Mouse (Mus musculus) gastrocnemius, adult 2 months (tissue): Measurements from ENCODE around the gene Rnf144b. TPM values are rescaled to one million over a fixed set of nuclear protein-coding genes. Genes with fewer than 3 reads are reported as not detected.

Experiments
- DNase-seq: peaks from one replicate; pipeline ENCODE4 v3.0.0; 2022
- H3K27ac ChIP-seq: fragments of 200-600 bp; 2 replicates; pipeline ENCODE4 v1.8.1; 2022; ENCODE audit warnings: mild to moderate bottlenecking
- H3K4me3 ChIP-seq: fragments of 200-600 bp; 2 replicates; pipeline ENCODE4 v1.8.1; 2022; ENCODE audit warnings: mild to moderate bottlenecking, moderate library complexity
- CTCF ChIP-seq: fragments of 200-600 bp; IDR thresholded peaks from 2 replicates; pipeline ENCODE4 v1.8.1; 2022; ENCODE audit warnings: antibody characterized with exemption, mild to moderate bottlenecking, moderate library complexity
- intact Hi-C: fragments of 180-260 bp; cut with DNase I; formaldehyde crosslinking; loops from one replicate; pipeline ENCODE4 v1.15.1; 2025
- total RNA-seq, 2 experiments: library from RNA; stranded (reverse); gene quantifications; 2 replicates each; pipeline ENCODE4 v1.2.3; 2021

Rnf144b gene
- total RNA-seq, 2 experiments from 2014 or later = 24.0 to 25.9 TPM

DNA sequence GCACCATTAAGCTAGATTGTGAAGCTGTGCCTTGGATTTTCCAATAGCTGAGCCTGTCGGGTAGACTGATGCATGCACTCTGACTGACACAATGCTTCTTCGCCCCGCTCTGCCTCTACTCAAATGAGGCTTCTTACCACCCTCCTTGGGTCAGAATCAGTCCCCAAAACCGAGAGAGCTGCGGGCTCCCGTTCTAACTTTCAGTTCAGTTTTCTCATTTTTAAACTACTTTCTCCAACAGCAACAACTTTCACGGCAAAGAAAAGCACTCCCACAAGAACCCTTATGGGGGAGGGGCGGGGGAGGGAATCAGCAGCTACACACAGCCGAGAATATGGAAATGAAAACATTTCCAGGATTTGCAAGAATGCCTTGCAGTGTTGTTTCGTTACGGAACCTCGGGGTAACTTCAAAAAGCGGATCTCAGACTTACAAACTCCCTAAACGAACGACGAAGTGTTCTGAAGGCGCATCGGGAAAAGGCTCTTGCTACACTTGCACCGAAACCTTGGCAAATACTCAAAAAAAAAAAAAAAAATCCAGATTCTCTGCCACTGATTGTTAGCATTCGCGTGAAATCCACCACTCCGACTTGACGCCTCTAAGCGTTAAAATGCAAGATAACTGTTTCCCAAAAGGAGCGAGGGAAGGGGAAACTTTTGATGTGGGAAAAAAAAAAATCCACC lies 17.5 kb upstream of the Rnf144b start:
- TF ChIP-seq CTCF = no peak
- DNase-seq = no peak
- H3K27ac ChIP-seq = peak overlapping the region; percentile 98
- H3K4me3 ChIP-seq = peak overlapping the region; percentile 97
- intact Hi-C loops = no loop called here

DNA sequence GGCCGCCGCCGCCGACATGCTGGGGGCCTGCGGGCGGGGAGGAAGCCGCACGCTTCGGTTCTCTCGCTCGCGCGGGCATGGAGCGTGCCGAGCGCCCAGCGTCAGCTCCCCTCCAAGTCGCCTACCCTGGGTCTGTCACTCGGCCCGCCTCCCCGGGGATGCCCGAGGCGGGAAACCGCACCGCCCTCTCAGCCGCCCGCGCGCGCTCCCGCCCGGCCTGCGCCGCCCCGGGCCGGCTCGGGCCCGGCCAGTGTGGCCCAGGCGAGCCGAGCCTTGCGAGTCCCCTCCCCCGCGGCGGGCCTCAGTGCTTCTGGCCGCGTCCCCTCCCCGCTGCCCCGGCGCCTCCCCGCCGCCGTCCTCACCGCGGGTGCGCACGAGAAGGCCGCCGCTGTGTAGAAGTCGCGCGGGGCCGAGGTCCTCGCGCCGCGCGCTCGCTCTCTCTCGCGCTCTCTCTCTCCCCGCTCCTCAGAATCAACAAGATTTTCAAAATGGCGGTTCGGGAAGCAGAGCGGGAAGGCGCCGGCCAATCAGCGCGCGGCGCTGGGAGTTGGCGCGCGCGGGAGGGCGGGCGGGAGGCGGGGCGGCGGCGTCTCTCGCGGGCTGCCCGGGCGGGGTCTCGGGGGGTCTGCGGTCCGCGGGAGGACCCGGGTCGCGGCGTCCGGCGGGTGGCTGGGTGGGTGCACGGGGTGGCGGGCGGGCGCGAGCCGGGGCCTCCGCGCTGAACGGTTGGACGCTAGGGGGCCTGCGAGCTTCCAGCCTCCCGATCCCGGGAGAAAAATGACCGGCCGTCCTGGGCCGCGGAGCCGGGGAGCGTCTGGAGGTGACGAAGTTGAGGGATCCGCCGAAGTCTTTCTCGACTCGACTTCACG lies 16.5 kb upstream of the Rnf144b start, which contains the start of gene Dek:
Gene Dek (minus strand): TSS at position 491 of the 869 bp plus-strand sequence.
- DNase-seq = peak; percentile 88
- peak within 1 kb of the TSS; percentile 97 for H3K4me3 ChIP-seq
- TF ChIP-seq CTCF = peak; percentile 73
- intact Hi-C loops = no loop called here
- H3K27ac ChIP-seq = peak within 1 kb of the TSS; percentile 98

DNA sequence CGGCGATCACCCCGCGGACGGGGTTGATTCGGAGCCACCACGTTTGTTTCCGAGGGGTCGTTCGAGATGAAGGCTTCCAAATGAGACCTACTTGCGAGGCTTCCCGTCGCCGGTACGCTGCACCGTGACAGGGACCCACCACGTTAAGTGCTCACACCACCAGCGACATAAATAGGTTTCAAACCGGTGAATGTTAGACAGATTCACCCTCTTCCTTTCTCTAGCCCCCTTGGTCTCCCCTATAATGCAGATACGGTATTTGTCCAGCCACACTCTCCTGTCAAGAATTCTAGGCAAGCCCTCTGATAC lies 15.9 kb upstream of the Rnf144b start:
- Histone ChIP-seq H3K4me3 (peak overlapping the region; percentile 97), H3K27ac (peak overlapping the region; percentile 98)
- no peak for TF ChIP-seq CTCF
- DNase-seq = no peak
- intact Hi-C loops = no loop called here

DNA sequence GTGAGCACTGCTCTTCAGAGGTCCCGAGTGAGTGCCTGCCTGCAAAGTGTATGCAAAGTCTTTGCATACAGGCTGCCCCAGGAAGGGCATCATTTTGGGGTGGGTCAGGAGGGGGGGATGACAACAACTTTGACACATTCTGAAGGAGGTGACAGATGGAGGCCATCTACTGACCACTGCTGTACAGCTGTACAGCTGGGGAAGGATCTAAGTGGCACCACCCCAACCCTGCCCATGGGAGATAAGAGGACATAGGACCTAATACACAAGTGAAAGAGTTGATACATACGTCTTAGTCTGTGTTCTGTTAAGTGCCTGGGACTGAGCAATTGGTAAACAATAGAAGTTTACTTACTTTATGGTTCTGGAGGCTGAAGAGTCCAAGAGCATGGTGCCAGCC lies 13.2 kb upstream of the Rnf144b start:
- Histone ChIP-seq H3K4me3 (no peak overlapping the region), H3K27ac (no peak overlapping the region)
- no peak for DNase-seq
- intact Hi-C loops = no loop called here
- TF ChIP-seq CTCF = no peak

DNA sequence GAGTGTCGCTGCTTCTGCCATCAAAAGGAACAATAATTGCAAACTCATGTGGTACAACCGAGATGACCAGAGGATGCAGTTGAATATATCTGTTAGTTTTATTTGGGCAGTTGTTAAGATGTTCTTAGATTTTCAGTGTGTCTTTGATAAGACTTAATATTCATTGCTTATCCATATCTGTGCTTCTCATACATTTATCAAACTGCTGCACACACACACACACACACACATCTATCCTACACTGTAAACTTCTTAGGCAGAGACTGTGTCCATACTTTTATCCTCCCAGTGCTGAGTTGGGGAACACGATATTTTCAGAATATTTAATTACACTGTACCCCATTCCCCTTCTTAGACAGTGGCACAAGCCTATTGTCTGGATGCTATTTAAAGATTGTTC lies 11.3 kb upstream of the Rnf144b start:
- H3K4me3 ChIP-seq = no peak overlapping the region
- no peak overlapping the region for H3K27ac ChIP-seq
- TF ChIP-seq CTCF = no peak
- intact Hi-C loops = no loop called here
- DNase-seq = no peak

DNA sequence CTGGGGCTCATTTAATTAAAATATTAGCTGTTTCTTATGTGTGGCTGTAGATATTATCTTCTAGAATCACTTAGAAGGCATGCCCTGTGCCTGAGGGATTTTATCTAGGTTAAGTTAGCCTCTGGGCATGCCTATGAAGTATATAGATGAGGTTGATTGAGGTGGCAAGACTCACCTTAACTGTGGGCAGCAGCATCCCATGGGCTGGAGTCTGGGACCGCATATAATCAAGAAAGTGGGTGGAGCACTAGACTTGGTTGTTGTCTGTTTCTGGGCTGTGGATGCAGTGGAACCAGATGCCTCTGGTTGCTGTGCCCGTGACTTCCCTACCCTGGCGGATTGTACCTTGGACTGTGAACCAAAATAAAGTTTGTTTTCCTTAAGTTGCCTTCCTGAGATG lies 10.4 kb upstream of the Rnf144b start:
- no peak overlapping the region for H3K27ac ChIP-seq

DNA sequence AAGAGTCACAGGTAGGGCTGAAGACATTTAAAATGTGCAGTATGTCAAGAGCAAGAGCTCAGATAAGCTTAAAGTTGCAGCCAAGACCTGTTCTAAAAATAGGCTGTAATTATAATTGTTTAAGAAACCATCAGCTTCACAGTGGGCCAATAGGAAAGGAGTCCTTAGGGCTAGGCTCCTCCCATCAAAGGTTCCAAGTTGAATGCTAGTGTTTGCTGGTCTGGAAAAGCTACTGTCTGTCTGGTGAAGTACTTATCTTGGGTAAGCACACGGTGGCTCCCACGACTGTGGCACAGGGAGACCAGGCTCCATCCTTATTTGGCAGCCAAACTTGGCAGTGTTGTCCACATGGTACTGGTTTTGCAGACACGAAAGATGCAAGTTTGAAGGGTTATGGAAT lies 9.5 kb upstream of the Rnf144b start:
- Histone ChIP-seq H3K4me3 (no peak overlapping the region), H3K27ac (no peak overlapping the region)
- TF ChIP-seq CTCF = no peak
- no peak for DNase-seq
- intact Hi-C loops = no loop called here

More for the DNA sequence above, 10.4 kb upstream of the Rnf144b start:
- no peak for DNase-seq
- intact Hi-C loops = no loop called here
- no peak overlapping the region for H3K4me3 ChIP-seq
- TF ChIP-seq CTCF = no peak

DNA sequence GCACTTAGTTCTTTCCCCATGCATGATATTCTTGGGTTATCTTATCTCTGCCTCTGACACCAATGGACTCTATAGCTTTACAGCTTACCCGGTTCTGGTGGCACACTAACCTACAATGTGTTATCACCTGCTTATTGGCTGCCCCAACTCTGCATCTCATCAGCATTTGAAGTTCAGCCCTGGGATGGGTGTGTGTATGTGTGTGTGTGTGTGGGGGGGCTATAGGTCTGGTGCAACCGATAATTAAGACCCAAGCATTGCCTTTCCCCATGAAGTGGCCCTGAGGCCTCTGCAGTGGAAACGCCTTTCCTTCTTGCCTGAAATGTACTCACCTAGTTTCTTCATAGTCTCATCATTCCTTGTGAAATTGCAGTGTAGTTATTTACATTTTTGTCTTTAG lies 6.5 kb upstream of the Rnf144b start:
- TF ChIP-seq CTCF = no peak
- Histone ChIP-seq H3K27ac (no peak overlapping the region), H3K4me3 (no peak overlapping the region)
- DNase-seq = no peak
- intact Hi-C loops = no loop called here

DNA sequence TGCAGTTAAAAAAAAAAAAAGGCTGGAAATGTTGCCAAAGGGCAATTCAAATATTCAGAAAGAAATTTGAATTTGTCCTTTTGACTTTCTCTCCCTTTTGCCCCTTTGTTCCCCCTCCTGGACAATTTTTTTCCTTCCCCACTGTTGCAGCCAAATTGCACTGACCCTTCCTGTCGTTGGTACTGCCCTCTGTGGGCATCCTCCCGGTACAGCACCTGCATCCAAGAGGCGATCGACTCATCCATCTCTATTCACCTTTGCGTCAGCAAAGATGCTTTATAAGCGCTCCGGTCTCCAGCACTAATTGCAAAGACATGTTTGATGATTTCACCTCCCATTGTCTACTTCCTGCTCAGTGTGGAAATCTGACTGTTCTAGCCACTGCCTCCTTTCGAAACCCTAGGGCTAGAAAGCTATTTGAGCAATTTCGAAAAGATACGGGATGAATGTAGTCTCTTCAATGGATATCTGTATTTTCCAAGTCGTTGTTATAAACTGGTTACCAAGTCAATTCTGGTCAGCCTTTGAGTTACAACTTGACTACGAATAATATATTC lies 1.0 kb upstream of the Rnf144b start:
- Histone ChIP-seq H3K27ac (no peak overlapping the region), H3K4me3 (no peak overlapping the region)
- peak; percentile 49 for TF ChIP-seq CTCF
- no peak for DNase-seq
- intact Hi-C loops = no loop called here

DNA sequence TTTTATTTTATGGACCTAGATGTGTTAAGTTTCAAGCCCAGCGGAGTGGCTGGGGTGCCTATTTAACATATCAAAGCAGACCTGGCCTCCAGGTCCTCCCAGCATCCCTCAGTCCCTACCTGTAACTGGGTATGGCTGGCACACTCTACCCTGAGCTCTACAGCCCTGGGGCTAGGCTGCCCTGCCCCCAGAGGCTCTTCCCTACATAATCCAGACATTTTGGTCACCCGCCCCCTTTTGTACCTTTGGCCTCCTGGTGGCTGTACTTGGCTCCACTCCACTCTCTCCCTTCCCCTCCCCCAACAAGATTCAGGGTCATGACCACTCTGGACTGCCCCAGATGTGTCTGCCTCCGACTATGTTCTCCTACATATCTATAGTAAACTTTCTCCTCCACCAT lies 2.0 kb downstream of the Rnf144b start:
- no peak overlapping the region for H3K4me3 ChIP-seq
- H3K27ac ChIP-seq = no peak overlapping the region
- TF ChIP-seq CTCF = no peak
- DNase-seq = no peak
- intact Hi-C loops = no loop called here

DNA sequence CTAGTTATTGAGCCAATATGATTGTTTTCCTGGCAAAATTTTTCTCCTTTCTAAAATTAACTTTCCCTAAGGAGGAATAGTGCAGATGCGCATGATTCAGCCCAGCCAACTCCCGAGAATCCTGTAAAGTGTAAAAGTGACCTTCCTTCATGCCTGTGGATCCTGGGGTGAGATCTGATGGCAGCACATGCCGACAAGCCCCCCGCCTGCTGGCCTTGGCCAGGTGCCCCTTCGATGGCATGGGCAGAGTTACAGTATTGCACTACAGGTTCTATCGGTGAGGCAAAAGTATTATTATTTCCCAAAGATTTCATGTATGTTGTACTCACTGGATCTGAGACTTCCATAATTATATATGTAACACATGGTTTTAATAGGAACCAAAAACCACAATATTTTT lies 2.5 kb downstream of the Rnf144b start:
- Histone ChIP-seq H3K27ac (no peak overlapping the region), H3K4me3 (no peak overlapping the region)
- TF ChIP-seq CTCF = no peak
- no peak for DNase-seq
- intact Hi-C loops = no loop called here

DNA sequence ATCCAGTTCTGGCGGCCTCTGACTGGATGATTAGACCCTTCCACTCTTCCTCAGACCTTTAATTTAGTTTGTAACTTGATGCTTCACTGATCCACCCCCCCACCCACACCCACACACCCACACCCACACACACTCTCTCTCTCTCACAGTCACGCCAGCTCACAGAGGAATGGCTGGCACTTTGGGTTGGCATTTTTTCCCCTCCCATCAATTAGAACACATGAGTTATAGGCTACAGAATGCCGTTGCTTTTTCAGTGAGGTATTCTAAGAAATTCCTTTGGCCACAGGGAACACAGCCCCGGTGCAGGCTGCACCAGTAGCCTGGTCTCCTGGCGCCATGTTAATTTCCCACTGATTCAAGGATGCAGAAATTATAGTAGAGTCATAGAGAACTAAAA lies 3.1 kb downstream of the Rnf144b start:
- intact Hi-C loops = no loop called here
- no peak for DNase-seq
- no peak overlapping the region for H3K4me3 ChIP-seq
- no peak for TF ChIP-seq CTCF
- H3K27ac ChIP-seq = no peak overlapping the region

DNA sequence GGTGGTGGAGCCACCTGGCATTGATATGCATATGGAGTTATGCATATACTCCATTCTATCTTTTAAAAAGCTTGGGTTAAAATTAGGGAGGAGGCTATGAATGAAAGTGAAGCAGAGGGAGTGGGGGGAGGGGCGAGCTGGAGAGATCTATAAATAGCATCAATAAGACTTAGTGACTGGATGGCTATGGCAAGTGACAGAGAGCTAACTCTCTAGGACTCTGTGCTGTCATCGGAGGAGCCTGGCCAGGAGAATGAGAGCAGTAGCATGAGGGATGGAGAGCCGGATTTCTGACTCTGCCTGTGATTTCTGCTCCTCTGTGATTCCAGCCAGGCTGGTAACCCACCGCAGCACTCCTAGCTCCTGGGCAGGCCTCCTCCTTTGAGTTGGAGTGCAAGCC lies 6.6 kb downstream of the Rnf144b start:
- DNase-seq = peak; percentile 38
- TF ChIP-seq CTCF = no peak
- Histone ChIP-seq H3K27ac (no peak overlapping the region), H3K4me3 (no peak overlapping the region)
- intact Hi-C loops = no loop called here

DNA sequence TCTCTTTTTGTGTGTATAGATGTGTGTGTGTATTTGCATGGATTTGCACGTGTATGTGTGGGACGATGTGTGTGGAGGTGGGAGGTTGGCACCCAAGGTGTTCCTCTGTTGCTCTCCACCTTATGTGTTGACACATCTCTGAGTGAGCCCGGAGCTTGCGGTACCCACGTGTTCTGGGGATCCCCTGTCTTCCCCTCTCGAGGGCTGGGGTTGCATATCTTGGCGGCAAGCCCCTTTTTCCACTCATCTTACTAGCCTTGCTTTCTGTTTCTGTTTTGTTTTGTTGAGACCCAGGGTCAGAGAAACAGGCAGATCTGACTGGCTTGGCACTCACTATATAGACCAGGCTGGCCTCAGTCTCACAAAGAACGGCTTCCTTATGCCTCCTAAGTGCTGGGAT lies 10.6 kb downstream of the Rnf144b start:
- no peak for TF ChIP-seq CTCF
- no peak for DNase-seq
- intact Hi-C loops = no loop called here
- Histone ChIP-seq H3K4me3 (no peak overlapping the region), H3K27ac (no peak overlapping the region)
